Mouse (Mus musculus) liver, embryonic 16.5 days (tissue): Measurements from ENCODE around the gene Ifit2. TPM values are rescaled to one million over a fixed set of nuclear protein-coding genes. Genes with fewer than 3 reads are reported as not detected.

Experiments used
- ATAC-seq: fragments of 200-750 bp; cut with Nextera tagmentation; 2 replicates; pipeline ENCODE4 v1.8.0; 2017; ENCODE audit warnings: low read depth, mild to moderate bottlenecking, moderate number of reproducible peaks, moderate library complexity
- H3K27ac ChIP-seq: fragments of 300-500 bp; sonication (generic); 2 replicates; pipeline ENCODE4 v1.5.1; 2014; ENCODE audit warnings: mild to moderate bottlenecking, low read length
- H3K27me3 ChIP-seq: fragments of 300-500 bp; sonication (generic); 2 replicates; pipeline ENCODE4 v1.6.1; 2014; ENCODE audit warnings: low read depth, low read length, mixed read lengths; ENCODE audit not compliant: control insufficient read depth, insufficient read depth
- H3K36me3 ChIP-seq: fragments of 300-500 bp; sonication (generic); 2 replicates; pipeline ENCODE4 v1.6.1; 2014; ENCODE audit warnings: mild to moderate bottlenecking; ENCODE audit not compliant: control insufficient read depth, insufficient read depth
- H3K4me1 ChIP-seq: fragments of 300-500 bp; sonication (generic); 2 replicates; pipeline ENCODE4 v1.6.1; 2014; ENCODE audit warnings: low read depth, low read length, mixed read lengths; ENCODE audit not compliant: control insufficient read depth
- H3K4me2 ChIP-seq: fragments of 300-500 bp; sonication (generic); 2 replicates; pipeline ENCODE4 v1.6.1; 2014; ENCODE audit warnings: low read depth, low read length, mixed read lengths
- H3K4me3 ChIP-seq: fragments of 300-500 bp; sonication (generic); 2 replicates; pipeline ENCODE4 v1.5.1; 2014; ENCODE audit warnings: low read depth, mild to moderate bottlenecking, low read length
- H3K9ac ChIP-seq: fragments of 300-500 bp; sonication (generic); 2 replicates; pipeline ENCODE4 v1.6.1; 2014; ENCODE audit warnings: low read depth, low read length
- H3K9me3 ChIP-seq: fragments of 300-500 bp; sonication (generic); replicated peaks from 2 replicates; pipeline ENCODE4 v1.6.1; 2016; ENCODE audit warnings: low read length; ENCODE audit not compliant: control insufficient read depth
- WGBS: fragments of 180-500 bp; shearing (Covaris S2); extraction: QIAGEN DNeasy Blood & Tissue Kit; methylation state at CpG from one replicate; pipeline ENCODE4 v1.1.7; 2014; ENCODE audit not compliant: insufficient replicate concordance; 5-methylcytosine and 5-hydroxymethylcytosine counted together
- polyA plus RNA-seq: library from polyadenylated mRNA; unstranded; fragments of >200 nt; fragmentation: Nextera tagmentation; extraction: Ambion mirVana; gene quantifications from 2 replicates; pipeline ENCODE4 v1.2.1, GENCODE M21; 2015

The Ifit2 gene
- polyA plus RNA-seq: 2.8 and 3.2 TPM in 2 replicates

GRCm38 (mm10) chr19:34550534-34551223, at the start of gene Ifit2:
Gene Ifit2, plus strand, starts transcription at chr19:34550694.
- ATAC-seq: peak; percentile 91
- WGBS: under 1% methylated on average over 22 of the region's 22 CpGs
- no peaks in the 10 kb centered on the region for H3K27me3 ChIP-seq
- peak within 1 kb of the TSS; percentile 80 for H3K4me2 ChIP-seq
- no peaks in the 10 kb centered on the region for H3K9me3 ChIP-seq
- 0 out of 2 replicates have a peak within 1 kb of the TSS, but pooled peaks have one; percentile 3 for H3K27ac ChIP-seq
- H3K4me3 ChIP-seq: peak within 1 kb of the TSS; percentile 63
- H3K36me3 ChIP-seq: no peaks in the 10 kb centered on the region
- H3K4me1 ChIP-seq: peaks cover 9% of the 10 kb centered on the region
- peak within 1 kb of the TSS; percentile 42 for H3K9ac ChIP-seq

GRCm38 (mm10) chr19:34500763-34501162, 49.7 kb upstream of the Ifit2 start:
- H3K27ac ChIP-seq: no peak overlapping the region
- H3K27me3 ChIP-seq: no peaks in the 10 kb centered on the region
- no peaks in the 10 kb centered on the region for H3K9me3 ChIP-seq
- 22% methylated on average over 4 of the region's 4 CpGs for WGBS
- H3K4me3 ChIP-seq: no peak overlapping the region
- peak; percentile 63 for ATAC-seq
- H3K9ac ChIP-seq: no peak overlapping the region
- no peaks in the 10 kb centered on the region; the same call in 1 of the 2 replicates for H3K4me1 ChIP-seq
- H3K36me3 ChIP-seq: no peaks in the 10 kb centered on the region
- H3K4me2 ChIP-seq: no peak overlapping the region

- Histone ChIP-seq H3K27me3 (no peaks in the 10 kb centered on the region), H3K27ac (no peak overlapping the region), H3K4me2 (no peak overlapping the region), H3K9me3 (no peaks in the 10 kb centered on the region), H3K36me3 (no peaks in the 10 kb centered on the region), H3K4me1 (no peaks in the 10 kb centered on the region), H3K4me3 (no peak overlapping the region), H3K9ac (no peak overlapping the region)
- no peak for ATAC-seq
- WGBS: 73% methylated on average over 12 of the region's 12 CpGs
Measured at GRCm38 (mm10) chr19:34505161-34505721, 45.3 kb upstream of the Ifit2 start.

GRCm38 (mm10) chr19:34510717-34511116, 39.8 kb upstream of the Ifit2 start:
- Histone ChIP-seq H3K9me3 (no peaks in the 10 kb centered on the region), H3K4me3 (no peak overlapping the region), H3K27ac (no peak overlapping the region), H3K36me3 (no peaks in the 10 kb centered on the region), H3K4me1 (no peaks in the 10 kb centered on the region), H3K4me2 (no peak overlapping the region), H3K9ac (no peak overlapping the region), H3K27me3 (no peaks in the 10 kb centered on the region)
- no peak for ATAC-seq
- 74% methylated on average over 5 of the region's 5 CpGs for WGBS

- Histone ChIP-seq H3K4me1 (no peaks in the 10 kb centered on the region; the same call in 1 of the 2 replicates), H3K27me3 (no peaks in the 10 kb centered on the region), H3K9me3 (no peaks in the 10 kb centered on the region), H3K27ac (peak overlapping the region; percentile 53), H3K9ac (no peak overlapping the region), H3K4me2 (0 out of 2 replicates have a peak overlapping the region, but pooled peaks have one; percentile 13), H3K4me3 (no peak overlapping the region), H3K36me3 (no peaks in the 10 kb centered on the region)
- ATAC-seq: peak; percentile 84
- 52% methylated on average over 8 of the region's 8 CpGs for WGBS
Measured at GRCm38 (mm10) chr19:34511528-34511927, 39.0 kb upstream of the Ifit2 start.

- H3K27ac ChIP-seq: no peak overlapping the region
- 20% methylated on average over 3 of the region's 3 CpGs for WGBS
- no peaks in the 10 kb centered on the region for H3K9me3 ChIP-seq
- ATAC-seq: no peak
- no peak overlapping the region for H3K4me3 ChIP-seq
- H3K27me3 ChIP-seq: no peaks in the 10 kb centered on the region
- H3K4me2 ChIP-seq: no peak overlapping the region
- peaks cover 6% of the 10 kb centered on the region for H3K4me1 ChIP-seq
- no peak overlapping the region for H3K9ac ChIP-seq
- H3K36me3 ChIP-seq: no peaks in the 10 kb centered on the region
Measured at GRCm38 (mm10) chr19:34515681-34516080, 34.8 kb upstream of the Ifit2 start.

GRCm38 (mm10) chr19:34516346-34516745, 34.1 kb upstream of the Ifit2 start:
- H3K4me2 ChIP-seq: no peak overlapping the region

GRCm38 (mm10) chr19:34517197-34517596, 33.3 kb upstream of the Ifit2 start:
- Histone ChIP-seq H3K27ac (no peak overlapping the region), H3K36me3 (no peaks in the 10 kb centered on the region), H3K4me3 (no peak overlapping the region), H3K27me3 (no peaks in the 10 kb centered on the region), H3K9ac (no peak overlapping the region), H3K4me1 (peaks cover 6% of the 10 kb centered on the region), H3K4me2 (no peak overlapping the region), H3K9me3 (no peaks in the 10 kb centered on the region)
- peak; percentile 66 for ATAC-seq
- WGBS: 63% methylated on average over 3 of the region's 3 CpGs

More at GRCm38 (mm10) chr19:34516346-34516745, 34.1 kb upstream of the Ifit2 start:
- H3K9me3 ChIP-seq: no peaks in the 10 kb centered on the region
- no peaks in the 10 kb centered on the region for H3K36me3 ChIP-seq
- H3K9ac ChIP-seq: no peak overlapping the region
- no peak overlapping the region for H3K27ac ChIP-seq
- peaks cover 6% of the 10 kb centered on the region for H3K4me1 ChIP-seq
- no peaks in the 10 kb centered on the region for H3K27me3 ChIP-seq
- 64% methylated on average over 2 of the region's 2 CpGs for WGBS
- H3K4me3 ChIP-seq: no peak overlapping the region
- no peak for ATAC-seq
